Mouse (Mus musculus) hindbrain, embryonic 11.5 days (tissue): ENCODE measurements around the gene Trim37. TPM values are rescaled to one million over a fixed set of nuclear protein-coding genes. Genes with fewer than 3 reads are reported as not detected.

Source experiments
- ATAC-seq: fragments of 200-750 bp; cut with Nextera tagmentation; 2 replicates; pipeline ENCODE4 v1.8.0; 2017; ENCODE audit warnings: mild to moderate bottlenecking, moderate TSS enrichment, moderate library complexity; ENCODE audit not compliant: low FRiP score
- DNase-seq: peaks from one replicate; pipeline ENCODE4 v3.0.0-alpha.2; 2015; ENCODE audit warnings: low spot score
- H3K27ac ChIP-seq: fragments of 300-500 bp; sonication (generic); 2 replicates; pipeline ENCODE4 v1.5.1; 2014; ENCODE audit warnings: mild to moderate bottlenecking, low read depth, low read length
- H3K27me3 ChIP-seq: fragments of 300-500 bp; sonication (generic); 2 replicates; pipeline ENCODE4 v1.6.1; 2014; ENCODE audit warnings: mild to moderate bottlenecking, low read length, moderate library complexity, mixed read lengths; ENCODE audit not compliant: control insufficient read depth, insufficient read depth
- H3K36me3 ChIP-seq: fragments of 300-500 bp; sonication (generic); 2 replicates; pipeline ENCODE4 v1.6.1; 2014; ENCODE audit warnings: mild to moderate bottlenecking, low read length, moderate library complexity, mixed read lengths; ENCODE audit not compliant: control insufficient read depth, insufficient read depth
- H3K4me1 ChIP-seq: fragments of 300-500 bp; sonication (generic); replicated peaks from 2 replicates; pipeline ENCODE4 v1.6.1; 2014; ENCODE audit warnings: low read length, mixed read lengths; ENCODE audit not compliant: control insufficient read depth, insufficient read depth
- H3K4me2 ChIP-seq: fragments of 300-500 bp; sonication (generic); replicated peaks from 2 replicates; pipeline ENCODE4 v1.6.1; 2014; ENCODE audit warnings: mild to moderate bottlenecking, low read depth, low read length
- H3K4me3 ChIP-seq: fragments of 300-500 bp; sonication (generic); 2 replicates; pipeline ENCODE4 v1.5.1; 2014; ENCODE audit warnings: low read depth, low read length
- H3K9ac ChIP-seq: fragments of 300-500 bp; sonication (generic); 2 replicates; pipeline ENCODE4 v1.6.1; 2014; ENCODE audit warnings: low read depth, low read length
- H3K9me3 ChIP-seq: fragments of 300-500 bp; sonication (generic); 2 replicates; pipeline ENCODE4 v1.6.1; 2016; ENCODE audit warnings: low read length; ENCODE audit not compliant: control insufficient read depth
- WGBS: fragments of 180-500 bp; shearing (Covaris S2); extraction: QIAGEN DNeasy Blood & Tissue Kit; methylation state at CpG from one replicate; pipeline ENCODE4 v1.1.7; 2014; 5-methylcytosine and 5-hydroxymethylcytosine counted together
- polyA plus RNA-seq: library from polyadenylated mRNA; unstranded; fragments of >200 nt; fragmentation: Nextera tagmentation; extraction: Ambion mirVana; gene quantifications from 2 replicates; pipeline ENCODE4 v1.2.1, GENCODE M21; 2014

The Trim37 gene
- 76.2 and 78.9 TPM in 2 replicates for polyA plus RNA-seq

DNA sequence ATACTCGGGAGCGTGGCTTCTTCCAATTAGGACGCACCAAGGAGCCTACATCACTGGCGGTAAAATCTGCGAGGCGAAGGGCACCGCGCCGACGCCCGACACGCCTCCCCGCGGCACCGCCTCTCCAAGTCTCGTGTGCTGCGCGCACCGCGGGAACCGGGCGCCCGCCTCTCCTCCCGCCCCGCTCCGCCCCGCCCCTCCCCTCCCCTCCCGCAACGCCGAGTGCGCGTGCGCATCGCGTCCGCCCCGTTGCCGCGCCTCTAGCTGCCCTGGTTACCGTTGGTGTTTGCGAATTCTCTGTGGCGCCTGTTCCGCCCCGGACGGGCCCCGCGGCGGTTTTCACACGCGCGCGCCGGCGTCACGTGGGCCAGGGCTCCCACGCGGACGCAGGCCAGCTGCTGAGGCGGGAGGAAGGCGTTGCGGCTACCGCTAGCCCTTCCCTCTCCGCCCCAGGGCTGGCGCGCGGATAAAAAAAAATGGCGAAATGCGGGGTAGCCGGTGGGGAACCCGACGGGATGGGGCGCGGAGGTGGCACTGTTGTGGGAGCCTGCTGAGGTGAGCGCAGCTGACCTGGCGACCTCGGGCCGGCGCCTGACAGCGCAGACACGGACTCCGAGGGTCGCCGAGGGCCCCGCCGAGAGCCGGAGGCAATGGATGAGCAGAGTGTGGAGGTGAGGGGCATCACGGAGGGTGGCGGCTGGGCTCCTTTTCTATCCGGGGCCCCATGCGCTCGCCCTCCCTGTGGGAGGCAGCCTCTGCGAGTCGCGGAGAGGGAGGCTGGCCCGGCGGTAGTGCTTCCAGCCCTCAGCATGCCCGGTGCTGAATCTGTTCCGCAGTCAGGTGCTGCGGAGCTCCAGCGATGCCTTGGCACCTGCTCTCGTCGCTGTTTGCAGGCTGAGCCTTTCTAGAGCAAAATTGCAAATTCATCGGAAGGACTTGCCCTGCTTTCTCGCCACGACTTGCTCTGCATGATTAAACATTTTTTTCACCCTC is at the start of gene Trim37:
Gene Trim37 (plus strand): TSS at position 254 of the 993 bp plus-strand sequence.
- Histone ChIP-seq H3K27me3 (no peaks in the 10 kb centered on the region), H3K4me2 (peak within 1 kb of the TSS; percentile 63), H3K9me3 (no peaks in the 10 kb centered on the region), H3K36me3 (peaks cover 8% of the 10 kb centered on the region; the same call in 1 of the 2 replicates), H3K4me1 (0 out of 2 replicates have a peak, but pooled peaks cover 2% of the 10 kb centered on the region), H3K9ac (peak within 1 kb of the TSS; percentile 73), H3K27ac (peak within 1 kb of the TSS; percentile 84), H3K4me3 (peak within 1 kb of the TSS; percentile 66)
- DNase-seq, result peak; percentile 94
- ATAC-seq, result peak; percentile 94
- WGBS, result under 1% methylated on average over 83 of the region's 105 CpGs

DNA sequence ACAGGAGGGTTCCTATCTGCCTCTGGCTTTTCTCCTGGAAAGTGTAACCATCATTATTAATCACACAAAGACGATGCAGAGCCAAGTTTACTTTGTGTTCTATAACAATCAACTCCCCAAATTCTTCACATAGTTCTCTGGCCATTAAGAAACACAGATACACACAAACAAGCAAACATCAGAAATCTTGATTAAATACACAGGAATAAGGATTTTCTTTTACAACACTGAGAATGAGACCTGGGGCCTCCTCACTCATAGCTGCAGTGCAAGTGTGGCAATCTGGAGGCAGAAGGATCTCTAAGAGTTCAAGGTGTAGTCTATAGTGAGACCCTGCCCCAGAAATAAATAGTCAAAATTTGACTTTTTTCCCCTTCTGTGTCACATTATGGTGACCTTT is 43.2 kb upstream of the Trim37 start:
- Histone ChIP-seq H3K4me2 (no peak overlapping the region), H3K9ac (no peak overlapping the region), H3K9me3 (no peaks in the 10 kb centered on the region), H3K4me1 (peaks cover 4% of the 10 kb centered on the region), H3K27me3 (no peaks in the 10 kb centered on the region), H3K36me3 (peaks cover 15% of the 10 kb centered on the region), H3K4me3 (no peak overlapping the region), H3K27ac (no peak overlapping the region)
- 88% methylated on average over 1 of the region's 1 CpGs for WGBS
- ATAC-seq (no peak), DNase-seq (no peak)

DNA sequence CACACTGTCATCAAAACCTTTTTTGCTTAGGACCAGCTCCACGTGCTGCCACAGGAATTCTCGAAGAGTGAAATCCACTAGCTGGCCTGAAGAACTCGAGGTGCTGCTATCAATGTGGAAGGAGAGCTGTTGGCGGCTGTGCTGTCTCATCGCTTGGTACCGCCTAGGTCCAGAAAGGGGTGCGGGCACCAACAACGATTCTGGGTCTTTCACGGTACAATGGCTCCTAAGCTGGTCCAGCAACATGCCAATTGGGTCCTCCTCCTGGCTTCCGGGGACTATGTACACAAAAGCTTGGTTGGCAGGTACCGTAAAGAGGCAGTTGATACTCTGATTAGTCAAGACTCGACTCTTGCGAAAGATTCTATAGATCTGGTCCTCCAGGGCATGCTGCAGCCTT is 41.4 kb upstream of the Trim37 start:
- DNase-seq (no peak), ATAC-seq (no peak)
- Histone ChIP-seq H3K9me3 (no peaks in the 10 kb centered on the region), H3K27me3 (no peaks in the 10 kb centered on the region), H3K36me3 (peaks cover 8% of the 10 kb centered on the region; the same call in 1 of the 2 replicates), H3K4me1 (peaks cover 4% of the 10 kb centered on the region), H3K4me2 (peak overlapping the region; percentile 90), H3K27ac (no peak overlapping the region), H3K9ac (no peak overlapping the region), H3K4me3 (peak overlapping the region; percentile 98)
- 91% methylated on average over 13 of the region's 13 CpGs for WGBS

DNA sequence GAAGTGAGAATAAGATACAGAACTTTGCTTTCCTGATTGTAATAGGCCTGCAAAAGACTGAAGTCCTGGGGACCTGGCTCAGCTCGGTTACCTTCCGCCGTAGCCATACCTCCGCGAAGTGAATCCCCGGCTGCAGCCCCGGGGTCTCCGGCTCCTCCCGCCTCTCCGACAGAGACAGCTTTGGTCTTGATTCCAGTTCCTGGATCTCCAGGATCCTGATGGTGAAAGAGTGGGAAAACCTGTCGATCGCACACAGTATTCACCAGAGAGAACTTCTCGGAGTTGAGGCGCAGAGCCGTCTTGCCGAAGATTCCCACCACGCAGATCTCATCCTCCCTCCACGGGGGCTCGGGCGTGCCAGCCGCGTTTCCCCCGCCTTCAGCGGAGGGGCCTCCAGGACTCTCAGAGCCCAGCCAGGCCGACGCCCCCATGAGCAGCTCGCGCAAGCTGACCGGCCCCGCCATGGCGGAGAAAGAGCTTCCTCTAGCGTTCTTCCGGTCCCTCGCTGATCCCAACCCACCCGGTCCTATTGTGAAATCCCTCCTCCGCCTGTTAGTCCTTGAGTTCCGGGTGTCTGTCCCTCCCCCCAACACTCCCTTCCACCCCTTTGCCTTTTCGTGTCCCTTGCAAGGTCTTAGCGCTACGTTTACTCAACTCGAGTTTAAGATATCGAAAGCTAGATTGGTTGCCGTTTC is 40.4 kb upstream of the Trim37 start, which contains the start of gene Smg8:
Gene Smg8 (minus strand): TSS at position 485 of the 695 bp plus-strand sequence.
- WGBS, result 1% methylated on average over 43 of the region's 43 CpGs

DNA sequence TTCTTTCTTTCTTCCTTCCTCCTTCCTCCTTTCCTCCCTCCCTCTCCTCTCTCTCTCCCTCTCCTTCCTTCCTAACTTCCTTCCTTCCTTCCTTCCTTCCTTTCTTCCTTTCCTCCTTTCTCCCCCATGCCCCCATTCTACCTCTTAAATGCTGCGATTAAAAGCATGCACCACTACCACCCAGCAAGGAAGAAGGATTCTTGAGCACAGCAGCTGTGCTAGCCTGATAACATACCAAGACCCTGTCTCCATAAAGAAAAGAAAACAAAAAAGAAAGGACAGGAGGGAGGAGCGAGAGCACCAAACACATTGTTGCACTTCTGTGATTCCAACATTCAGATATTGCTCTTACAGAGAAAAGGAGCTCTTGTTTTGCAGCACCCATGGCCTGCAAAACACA is 39.7 kb upstream of the Trim37 start:
- Histone ChIP-seq H3K4me3 (peak overlapping the region; percentile 98), H3K9ac (peak overlapping the region; percentile 85; the same call in 1 of the 2 replicates), H3K36me3 (0 out of 2 replicates have a peak, but pooled peaks cover 2% of the 10 kb centered on the region), H3K9me3 (no peaks in the 10 kb centered on the region), H3K4me1 (peaks cover 4% of the 10 kb centered on the region), H3K27me3 (no peaks in the 10 kb centered on the region), H3K27ac (no peak overlapping the region), H3K4me2 (peak overlapping the region; percentile 90)
- WGBS, result 66% methylated on average over 2 of the region's 2 CpGs
- ATAC-seq (no peak), DNase-seq (peak; percentile 10)

More for the DNA sequence above, 40.4 kb upstream of the Trim37 start, which contains the start of gene Smg8:
- H3K4me3 ChIP-seq, result peak within 1 kb of the TSS; percentile 98
- H3K4me2 ChIP-seq, result peak within 1 kb of the TSS; percentile 90
- DNase-seq (peak; percentile 83), ATAC-seq (peak; percentile 64)
- peak within 1 kb of the TSS; percentile 85 for H3K9ac ChIP-seq
- H3K27me3 ChIP-seq, result no peaks in the 10 kb centered on the region
- no peaks in the 10 kb centered on the region for H3K9me3 ChIP-seq
- H3K36me3 ChIP-seq, result 0 out of 2 replicates have a peak, but pooled peaks cover 2% of the 10 kb centered on the region
- peaks cover 4% of the 10 kb centered on the region for H3K4me1 ChIP-seq
- H3K27ac ChIP-seq, result no peak within 1 kb of the TSS

DNA sequence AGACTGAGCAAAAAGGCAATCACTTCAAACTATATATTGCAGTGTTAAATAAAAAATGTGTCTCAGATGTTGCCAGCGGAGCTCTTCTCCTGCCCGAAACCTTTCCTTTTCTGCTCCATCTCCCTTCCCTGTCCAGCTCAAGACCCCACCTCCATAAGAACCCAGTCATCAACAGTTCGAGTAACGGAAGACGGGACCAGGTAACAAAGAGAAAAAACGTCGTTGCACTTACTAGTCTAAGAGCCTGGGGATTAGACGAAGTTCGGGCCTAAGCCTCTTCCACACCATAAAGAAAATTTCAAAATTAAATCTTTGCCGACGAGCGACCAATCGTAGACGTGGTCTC is 18.5 kb upstream of the Trim37 start, which contains the start of gene Prr11:
Gene Prr11 (minus strand): TSS at position 300 of the 346 bp plus-strand sequence.
- no peaks in the 10 kb centered on the region for H3K27me3 ChIP-seq
- peaks cover 3% of the 10 kb centered on the region; the same call in 1 of the 2 replicates for H3K36me3 ChIP-seq
- peak within 1 kb of the TSS; percentile 72 for H3K4me3 ChIP-seq
- ATAC-seq (no peak; the same call in 1 of the 2 replicates), DNase-seq (no peak)
- H3K27ac ChIP-seq, result peak within 1 kb of the TSS; percentile 91
- no peaks in the 10 kb centered on the region for H3K4me1 ChIP-seq
- WGBS, result under 1% methylated on average over 14 of the region's 14 CpGs
- H3K9me3 ChIP-seq, result no peaks in the 10 kb centered on the region
- H3K4me2 ChIP-seq, result peak within 1 kb of the TSS; percentile 53
- peak within 1 kb of the TSS; percentile 90 for H3K9ac ChIP-seq

DNA sequence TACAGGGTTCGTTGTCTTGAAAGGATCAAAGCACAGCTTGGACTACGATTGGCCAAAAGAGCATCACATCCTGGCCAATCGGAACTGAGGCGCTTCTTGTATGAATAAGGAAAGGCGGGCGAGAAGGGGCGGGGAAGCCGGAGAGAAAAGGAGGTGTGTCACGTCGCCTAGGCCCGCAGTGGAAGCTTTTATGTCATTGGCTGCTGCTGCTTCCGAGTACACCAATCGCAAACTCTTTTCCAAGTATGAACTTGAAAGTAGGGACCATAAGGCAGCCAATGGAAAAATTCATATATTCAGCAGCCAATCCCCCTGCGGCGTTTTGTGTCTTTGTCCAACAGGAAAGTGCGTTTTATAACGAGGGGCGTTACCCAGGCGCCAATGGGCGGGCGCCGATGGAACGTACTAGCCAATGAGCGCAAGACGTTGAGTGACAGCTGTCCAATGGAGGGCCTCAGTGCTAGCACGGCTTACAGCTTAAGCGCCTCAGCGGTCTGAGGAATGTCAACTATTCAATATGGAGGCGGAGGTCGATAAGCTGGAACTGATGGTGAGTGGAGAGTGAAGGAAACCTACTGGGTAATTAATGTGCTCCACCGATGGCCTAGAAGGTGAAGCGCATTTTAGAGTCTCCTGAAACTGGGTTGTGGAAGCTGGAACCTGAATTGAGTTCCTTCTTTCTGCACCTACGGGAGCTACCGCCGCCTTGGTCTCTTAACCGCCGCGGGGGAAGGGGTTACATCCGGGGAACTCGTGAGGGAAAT is 17.9 kb upstream of the Trim37 start, which contains the start of gene Ska2:
Gene Ska2 (plus strand): TSS at position 480 of the 764 bp plus-strand sequence.
- Histone ChIP-seq H3K4me1 (no peaks in the 10 kb centered on the region), H3K4me2 (peak within 1 kb of the TSS; percentile 53), H3K27ac (peak within 1 kb of the TSS; percentile 91), H3K4me3 (peak within 1 kb of the TSS; percentile 72), H3K36me3 (peaks cover 3% of the 10 kb centered on the region; the same call in 1 of the 2 replicates), H3K27me3 (no peaks in the 10 kb centered on the region), H3K9me3 (no peaks in the 10 kb centered on the region), H3K9ac (peak within 1 kb of the TSS; percentile 90)
- WGBS, result under 1% methylated on average over 40 of the region's 40 CpGs
- DNase-seq, result peak; percentile 97
- peak; percentile 100 for ATAC-seq
